Mouse (Mus musculus): Measurements from ENCODE around the gene Psma4.

- no peak for TF ChIP-seq CTCF (IDR thresholded peaks at IDR 0.05; ENCODE audit: extremely low read depth, insufficient read depth, low read length)
- TF ChIP-seq POLR2A (IDR thresholded peaks at IDR 0.05; ENCODE audit: extremely low read depth, insufficient read depth, low read length): no peak
These were observed 35.0 kb upstream of the Psma4 start for GRCm38 (mm10) chr9:54915576-54915975.

Data from cortical plate, adult 2 months (tissue).